Mouse (Mus musculus) small intestine, adult 2 months (tissue): Measurements from ENCODE around the gene Ndufa8.

Experiments
- CTCF ChIP-seq: fragments of 200-500 bp; IDR thresholded peaks from 2 replicates; pipeline ENCODE4 v1.5.1; 2012; ENCODE audit warnings: low read depth, mild to moderate bottlenecking, control low read depth, inconsistent platforms, low read length, moderate library complexity, mixed read lengths; ENCODE audit not compliant: insufficient replicate concordance, insufficient read length; ENCODE audit errors: extremely low read depth
- POLR2A ChIP-seq: fragments of 200-500 bp; IDR thresholded peaks from 2 replicates; pipeline ENCODE4 v1.6.1; 2012; ENCODE audit warnings: low read depth, mild to moderate bottlenecking, control low read depth, inconsistent platforms, low read length, moderate library complexity

GRCm38 (mm10) chr2:36093914-36094475 is 44.8 kb upstream of the Ndufa8 start:
- TF ChIP-seq POLR2A (no peak), CTCF (no peak)
